Mouse (Mus musculus) heart, embryonic 15.5 days (tissue): ENCODE measurements around the gene Stat6. TPM values are rescaled to one million over a fixed set of nuclear protein-coding genes. Genes with fewer than 3 reads are reported as not detected.

ENCODE experiments used
- ATAC-seq: fragments of 200-750 bp; cut with Nextera tagmentation; replicated peaks from 2 replicates; pipeline ENCODE4 v1.8.0; 2017; ENCODE audit warnings: low read depth, moderate TSS enrichment; ENCODE audit not compliant: insufficient number of reproducible peaks, insufficient read depth, low FRiP score
- H3K27ac ChIP-seq: fragments of 300-500 bp; sonication (generic); 2 replicates; pipeline ENCODE4 v1.5.1; 2015; ENCODE audit warnings: mild to moderate bottlenecking, inconsistent platforms
- H3K27me3 ChIP-seq: fragments of 300-500 bp; sonication (generic); 2 replicates; pipeline ENCODE4 v1.6.1; 2015; ENCODE audit warnings: inconsistent platforms
- H3K36me3 ChIP-seq: fragments of 300-500 bp; sonication (generic); 2 replicates; pipeline ENCODE4 v1.6.1; 2015; ENCODE audit warnings: mild to moderate bottlenecking, inconsistent platforms
- H3K4me1 ChIP-seq: fragments of 300-500 bp; sonication (generic); replicated peaks from 2 replicates; pipeline ENCODE4 v1.6.1; 2015; ENCODE audit warnings: inconsistent platforms
- H3K4me2 ChIP-seq: fragments of 300-500 bp; sonication (generic); 2 replicates; pipeline ENCODE4 v1.6.1; 2015; ENCODE audit warnings: inconsistent platforms, mild to moderate bottlenecking, moderate library complexity
- H3K4me3 ChIP-seq: fragments of 300-500 bp; sonication (generic); 2 replicates; pipeline ENCODE4 v1.5.1; 2015; ENCODE audit warnings: mild to moderate bottlenecking, inconsistent platforms
- H3K9ac ChIP-seq: fragments of 300-500 bp; sonication (generic); 2 replicates; pipeline ENCODE4 v1.6.1; 2015; ENCODE audit warnings: mild to moderate bottlenecking, inconsistent platforms
- H3K9me3 ChIP-seq: fragments of 300-500 bp; sonication (generic); replicated peaks from 2 replicates; pipeline ENCODE4 v1.6.1; 2016; ENCODE audit warnings: inconsistent platforms
- WGBS: fragments of 180-500 bp; shearing (Covaris S2); methylation state at CpG from one replicate; pipeline ENCODE4 v1.1.7; 2015; ENCODE audit warnings: mixed read lengths; 5-methylcytosine and 5-hydroxymethylcytosine counted together
- polyA plus RNA-seq: library from polyadenylated mRNA; unstranded; fragments of >200 nt; fragmentation: Nextera tagmentation; extraction: Ambion mirVana; gene quantifications from 2 replicates; pipeline ENCODE4 v1.2.1, GENCODE M21; 2015

Gene Stat6
- polyA plus RNA-seq, 1 experiment from 2014 or later: 26.2 TPM

- H3K4me2 ChIP-seq: no peak overlapping the region
- H3K36me3 ChIP-seq: no peaks in the 10 kb centered on the region
- H3K9me3 ChIP-seq: no peaks in the 10 kb centered on the region
- 89% methylated on average over 6 of the region's 6 CpGs for WGBS
- H3K4me1 ChIP-seq: peaks cover 26% of the 10 kb centered on the region
- no peak for ATAC-seq
- H3K27me3 ChIP-seq: peaks cover 2% of the 10 kb centered on the region; the same call in 1 of the 2 replicates
- H3K4me3 ChIP-seq: no peak overlapping the region
- no peak overlapping the region for H3K27ac ChIP-seq
- H3K9ac ChIP-seq: no peak overlapping the region
Measured at GRCm38 (mm10) chr10:127623439-127624216, 19.2 kb upstream of the Stat6 start.

- Histone ChIP-seq H3K27ac (no peak overlapping the region), H3K27me3 (no peaks in the 10 kb centered on the region), H3K4me1 (peaks cover 6% of the 10 kb centered on the region; the same call in 1 of the 2 replicates), H3K4me2 (no peak overlapping the region), H3K9me3 (no peaks in the 10 kb centered on the region), H3K36me3 (no peaks in the 10 kb centered on the region), H3K4me3 (no peak overlapping the region), H3K9ac (no peak overlapping the region)
- ATAC-seq: no peak
- 93% methylated on average over 3 of the region's 3 CpGs for WGBS
Measured at GRCm38 (mm10) chr10:127626433-127626832, 16.4 kb upstream of the Stat6 start.

- Histone ChIP-seq H3K9me3 (no peaks in the 10 kb centered on the region), H3K36me3 (no peaks in the 10 kb centered on the region), H3K9ac (no peak overlapping the region), H3K4me2 (no peak overlapping the region), H3K27me3 (no peaks in the 10 kb centered on the region), H3K4me3 (no peak overlapping the region), H3K4me1 (no peaks in the 10 kb centered on the region), H3K27ac (no peak overlapping the region)
- WGBS: 76% methylated on average over 10 of the region's 10 CpGs
- ATAC-seq: no peak
Measured at GRCm38 (mm10) chr10:127631261-127632214, 11.2 kb upstream of the Stat6 start.

GRCm38 (mm10) chr10:127632668-127633271 lies 10.0 kb upstream of the Stat6 start:
- H3K4me1 ChIP-seq: peaks cover 2% of the 10 kb centered on the region; the same call in 1 of the 2 replicates
- no peak for ATAC-seq
- H3K4me2 ChIP-seq: no peak overlapping the region
- no peaks in the 10 kb centered on the region for H3K36me3 ChIP-seq
- H3K9ac ChIP-seq: no peak overlapping the region
- H3K9me3 ChIP-seq: no peaks in the 10 kb centered on the region
- H3K27ac ChIP-seq: no peak overlapping the region
- H3K27me3 ChIP-seq: no peaks in the 10 kb centered on the region
- 46% methylated on average over 7 of the region's 7 CpGs for WGBS
- no peak overlapping the region for H3K4me3 ChIP-seq

GRCm38 (mm10) chr10:127640421-127640820 lies 2.4 kb upstream of the Stat6 start:
- ATAC-seq: no peak
- 55% methylated on average over 5 of the region's 5 CpGs for WGBS
- no peak overlapping the region for H3K27ac ChIP-seq
- H3K27me3 ChIP-seq: no peaks in the 10 kb centered on the region
- no peaks in the 10 kb centered on the region for H3K9me3 ChIP-seq
- H3K4me2 ChIP-seq: no peak overlapping the region
- H3K4me3 ChIP-seq: no peak overlapping the region
- H3K4me1 ChIP-seq: peaks cover 22% of the 10 kb centered on the region
- no peak overlapping the region for H3K9ac ChIP-seq
- H3K36me3 ChIP-seq: no peaks in the 10 kb centered on the region

- Histone ChIP-seq H3K27me3 (no peaks in the 10 kb centered on the region), H3K4me3 (peak overlapping the region; percentile 72), H3K4me2 (peak overlapping the region; percentile 89), H3K27ac (peak overlapping the region; percentile 96), H3K4me1 (peaks cover 21% of the 10 kb centered on the region), H3K9me3 (no peaks in the 10 kb centered on the region), H3K9ac (peak overlapping the region; percentile 77), H3K36me3 (0 out of 2 replicates have a peak, but pooled peaks cover 5% of the 10 kb centered on the region)
- WGBS: 4% methylated on average over 19 of the region's 19 CpGs
- ATAC-seq: peak; percentile 65
Measured at GRCm38 (mm10) chr10:127641861-127642771, 670 bp upstream of the Stat6 start.

- Histone ChIP-seq H3K4me2 (peak overlapping the region; percentile 89), H3K9ac (peak overlapping the region; percentile 77), H3K27ac (peak overlapping the region; percentile 96), H3K36me3 (peaks cover 14% of the 10 kb centered on the region; the same call in 1 of the 2 replicates), H3K4me3 (peak overlapping the region; percentile 72), H3K27me3 (no peaks in the 10 kb centered on the region), H3K9me3 (no peaks in the 10 kb centered on the region), H3K4me1 (peaks cover 20% of the 10 kb centered on the region)
- WGBS: under 1% methylated on average over 25 of the region's 25 CpGs
- ATAC-seq: peak; percentile 59
Measured at GRCm38 (mm10) chr10:127643553-127644238, 910 bp downstream of the Stat6 start.

- no peak overlapping the region for H3K9ac ChIP-seq
- WGBS: 62% methylated on average over 2 of the region's 2 CpGs
- H3K27ac ChIP-seq: no peak overlapping the region
- H3K36me3 ChIP-seq: peaks cover 28% of the 10 kb centered on the region; the same call in 1 of the 2 replicates
- no peaks in the 10 kb centered on the region for H3K9me3 ChIP-seq
- no peak overlapping the region for H3K4me2 ChIP-seq
- ATAC-seq: no peak
- no peak overlapping the region for H3K4me3 ChIP-seq
- peaks cover 20% of the 10 kb centered on the region for H3K4me1 ChIP-seq
- H3K27me3 ChIP-seq: no peaks in the 10 kb centered on the region
Measured at GRCm38 (mm10) chr10:127645791-127646190, 3.0 kb downstream of the Stat6 start.

GRCm38 (mm10) chr10:127652906-127653638 lies 10.3 kb downstream of the Stat6 start:
- no peak overlapping the region for H3K27ac ChIP-seq
- peaks cover 80% of the 10 kb centered on the region for H3K36me3 ChIP-seq
- whole genome bisulfite sequencing: 51% methylated on average over 21 of the region's 21 CpGs
- ATAC-seq: no peak
- no peak overlapping the region for H3K4me2 ChIP-seq
- H3K9ac ChIP-seq: no peak overlapping the region
- no peaks in the 10 kb centered on the region for H3K9me3 ChIP-seq
- no peak overlapping the region for H3K4me3 ChIP-seq
- no peaks in the 10 kb centered on the region for H3K27me3 ChIP-seq
- H3K4me1 ChIP-seq: no peaks in the 10 kb centered on the region
